Mouse (Mus musculus) central nervous system, embryonic 11.5 days (tissue): ENCODE data around the gene Gm13762. TPM values are rescaled to one million over a fixed set of nuclear protein-coding genes. Genes with fewer than 3 reads are reported as not detected.

Source experiments
- polyA plus RNA-seq: library from polyadenylated mRNA; depleted of rRNA; stranded (reverse); fragments of >200 nt; gene quantifications from 2 replicates; pipeline ENCODE4 v1.2.3, GENCODE M21; 2012; rRNA removed

Gene Gm13762
- not detected in 2 replicates for polyA plus RNA-seq

DNA sequence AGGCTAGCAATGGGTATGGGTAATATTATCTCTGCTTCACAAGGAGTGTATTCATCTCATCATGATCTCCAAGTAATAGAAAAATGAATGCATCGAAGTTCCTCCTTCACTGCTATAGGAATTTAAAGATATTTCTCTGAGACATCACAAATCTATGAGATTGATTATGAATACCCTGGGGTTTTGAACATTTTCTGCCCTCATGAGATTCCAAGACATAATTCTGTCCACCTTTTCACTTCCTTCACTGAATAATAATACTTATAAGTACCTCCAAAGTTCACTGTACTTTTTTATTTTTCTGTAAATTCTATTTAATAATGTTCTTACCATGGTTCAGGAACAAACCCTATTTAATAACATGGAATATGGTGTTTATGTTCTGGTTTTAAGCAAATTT lies at the start of gene Gm13762:
Gene Gm13762 (minus strand): TSS at position 101 of the 400 bp plus-strand sequence.

DNA sequence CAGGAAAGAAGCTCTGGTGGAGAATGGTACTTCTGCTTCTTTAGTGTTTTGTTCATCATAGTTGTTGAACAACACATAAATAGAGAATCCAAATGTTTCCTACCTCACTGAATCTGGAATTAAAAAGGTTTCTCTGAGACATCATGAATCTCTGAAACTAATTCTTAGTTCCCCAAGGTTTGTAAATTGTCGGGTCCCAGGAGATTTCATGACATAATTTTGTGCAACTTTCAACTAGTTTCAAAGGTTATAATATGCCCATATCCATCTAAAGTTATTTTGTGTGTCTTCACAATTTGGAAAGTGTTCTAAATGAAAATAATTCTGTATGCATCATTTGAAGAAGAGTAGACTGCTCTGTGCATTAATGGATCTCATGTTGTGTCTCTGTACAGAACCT lies 38.2 kb upstream of the Gm13762 start, which contains the start of gene Olfr1216:
Gene Olfr1216 (minus strand): TSS at position 101 of the 400 bp plus-strand sequence.

DNA sequence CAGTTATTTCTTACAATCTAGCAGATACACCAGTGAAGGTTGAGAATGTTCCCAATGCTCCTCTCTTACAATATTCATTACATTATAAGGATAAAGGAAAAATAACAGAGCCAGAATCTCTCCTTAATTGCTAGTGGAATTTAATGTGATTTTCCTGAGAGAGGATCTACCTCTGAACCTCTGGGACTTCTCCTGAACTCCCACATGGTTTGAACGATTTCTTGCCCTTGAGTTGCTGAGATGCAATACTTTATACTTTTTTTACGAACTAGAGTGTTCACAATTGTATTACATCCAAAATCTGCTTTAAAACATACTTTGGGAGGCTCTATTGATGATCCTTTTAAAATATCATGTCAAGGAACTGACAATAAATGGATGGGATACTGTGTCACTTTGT lies 26.8 kb upstream of the Gm13762 start, which contains the start of gene Olfr1215:
Gene Olfr1215 (minus strand): TSS at position 101 of the 400 bp plus-strand sequence.

DNA sequence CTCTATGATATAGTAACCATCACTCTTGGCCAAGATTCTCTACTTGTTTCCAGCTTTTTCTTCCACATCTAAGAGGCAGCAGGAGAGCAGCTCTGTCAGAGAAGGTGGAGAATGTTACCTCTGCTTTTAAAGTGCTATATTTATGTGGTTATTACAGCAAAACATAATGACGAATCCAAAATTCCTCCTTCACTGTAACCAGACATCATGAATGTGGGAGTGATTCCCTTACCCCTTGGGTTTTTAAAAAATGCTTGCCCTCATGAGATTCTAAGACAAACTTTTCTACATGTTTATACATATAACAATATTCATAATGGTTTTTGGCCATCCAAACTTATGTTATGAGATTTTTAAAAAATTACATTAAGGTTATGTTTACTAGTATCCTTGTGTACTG lies 12.5 kb upstream of the Gm13762 start, which contains the start of gene Olfr1214:
Gene Olfr1214 (minus strand): TSS at position 101 of the 400 bp plus-strand sequence.

DNA sequence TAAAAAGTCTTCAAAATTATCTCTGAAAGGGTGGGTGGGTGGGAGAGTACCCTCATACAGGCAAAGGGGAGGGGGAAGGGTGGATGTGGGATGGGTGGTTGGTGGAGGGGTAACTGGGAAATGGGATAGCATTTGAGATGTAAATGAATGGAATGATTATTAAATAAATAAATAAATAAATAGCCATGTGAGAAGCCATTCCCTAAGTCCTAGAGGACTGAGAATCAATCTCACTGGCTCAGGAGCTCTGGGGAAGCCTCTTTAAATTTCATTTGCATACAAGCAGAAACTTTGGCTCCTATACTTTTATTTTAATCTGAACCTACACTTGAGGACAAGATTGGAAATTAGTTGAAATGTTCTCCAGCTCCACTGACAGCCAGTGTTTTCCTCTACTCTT lies 26.4 kb downstream of the Gm13762 start, which contains the start of gene Olfr1212:
Gene Olfr1212 (plus strand): TSS at position 301 of the 400 bp plus-strand sequence.

DNA sequence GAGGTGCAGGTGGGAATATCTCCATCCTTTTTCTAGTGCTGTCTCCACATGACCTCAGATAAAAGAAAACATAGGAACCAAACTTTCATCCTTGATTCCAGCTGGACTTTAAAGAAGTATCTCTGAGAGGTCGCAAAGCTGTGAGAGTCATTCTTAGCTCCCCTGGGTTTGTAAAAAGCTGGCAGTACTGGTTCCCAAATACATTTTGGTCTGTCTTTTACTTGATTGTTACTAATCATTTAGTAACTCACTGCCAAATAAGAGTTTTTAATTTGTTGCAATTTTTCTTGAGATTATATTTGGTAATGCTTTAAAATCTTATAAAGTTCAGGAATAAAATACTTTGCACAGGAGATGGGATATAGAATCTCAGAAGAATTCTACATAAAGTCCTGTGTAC lies 42.1 kb downstream of the Gm13762 start, which contains the start of gene Olfr1211:
Gene Olfr1211 (minus strand): TSS at position 101 of the 400 bp plus-strand sequence.

Other genes with a start within 250 kb of the Gm13762 start
- not detected in 2 replicates for gene Olfr1197, start 247.9 kb downstream of the Gm13762 start, polyA plus RNA-seq
- not detected in 2 replicates for gene Olfr1198, start 228.9 kb downstream of the Gm13762 start, polyA plus RNA-seq
- gene Olfr1199, start 219.8 kb downstream of the Gm13762 start, polyA plus RNA-seq, result not detected in 2 replicates
- not detected in 2 replicates for gene Olfr1200, start 209.8 kb downstream of the Gm13762 start, polyA plus RNA-seq
- not detected in 2 replicates for gene Olfr1201, start 187.2 kb downstream of the Gm13762 start, polyA plus RNA-seq
- not detected in 2 replicates for gene Olfr1202, start 165.8 kb downstream of the Gm13762 start, polyA plus RNA-seq
- gene Olfr1205, start 150.5 kb downstream of the Gm13762 start, polyA plus RNA-seq, result not detected in 2 replicates
- gene Olfr1204, start 131.0 kb downstream of the Gm13762 start, polyA plus RNA-seq, result not detected in 2 replicates
- not detected in 2 replicates for gene Olfr1206, start 117.0 kb downstream of the Gm13762 start, polyA plus RNA-seq
- not detected in 2 replicates for gene Olfr1208, start 78.0 kb downstream of the Gm13762 start, polyA plus RNA-seq
- not detected in 2 replicates for gene Olfr1209, start 65.1 kb downstream of the Gm13762 start, polyA plus RNA-seq
- not detected in 2 replicates for gene Olfr1211, start 42.2 kb downstream of the Gm13762 start, polyA plus RNA-seq
- not detected in 2 replicates for gene Olfr1212, start 26.3 kb downstream of the Gm13762 start, polyA plus RNA-seq
- not detected in 2 replicates for gene Olfr1214, start 12.4 kb upstream of the Gm13762 start, polyA plus RNA-seq
- not detected in 2 replicates for gene Olfr1215, start 26.7 kb upstream of the Gm13762 start, polyA plus RNA-seq
- gene Olfr1216, start 38.1 kb upstream of the Gm13762 start, polyA plus RNA-seq, result not detected in 2 replicates
- gene Olfr1217, start 51.8 kb upstream of the Gm13762 start, polyA plus RNA-seq, result not detected in 2 replicates
- not detected in 2 replicates for gene Olfr1218, start 80.9 kb upstream of the Gm13762 start, polyA plus RNA-seq
- not detected in 2 replicates for gene Olfr1219, start 103.2 kb upstream of the Gm13762 start, polyA plus RNA-seq
- gene Olfr1220, start 126.6 kb upstream of the Gm13762 start, polyA plus RNA-seq, result not detected in 2 replicates
- not detected in 2 replicates for gene Olfr1221, start 137.0 kb upstream of the Gm13762 start, polyA plus RNA-seq
- not detected in 2 replicates for gene Olfr1222, start 152.8 kb upstream of the Gm13762 start, polyA plus RNA-seq
- not detected in 2 replicates for gene Olfr1223, start 171.3 kb upstream of the Gm13762 start, polyA plus RNA-seq
- gene Olfr1224-ps1, start 183.8 kb upstream of the Gm13762 start, polyA plus RNA-seq, result not detected in 2 replicates
- gene Olfr1225, start 194.4 kb upstream of the Gm13762 start, polyA plus RNA-seq, result not detected in 2 replicates
- gene Olfr1226, start 219.8 kb upstream of the Gm13762 start, polyA plus RNA-seq, result not detected in 2 replicates